Mouse (Mus musculus) retina, postnatal 7 days (tissue): ENCODE results near the gene Samd4b.

Experiments
- DNase-seq: peaks from one replicate; pipeline ENCODE4 v3.0.0-alpha.2; 2012; ENCODE audit warnings: low read depth, low spot score

The Samd4b gene

DNA sequence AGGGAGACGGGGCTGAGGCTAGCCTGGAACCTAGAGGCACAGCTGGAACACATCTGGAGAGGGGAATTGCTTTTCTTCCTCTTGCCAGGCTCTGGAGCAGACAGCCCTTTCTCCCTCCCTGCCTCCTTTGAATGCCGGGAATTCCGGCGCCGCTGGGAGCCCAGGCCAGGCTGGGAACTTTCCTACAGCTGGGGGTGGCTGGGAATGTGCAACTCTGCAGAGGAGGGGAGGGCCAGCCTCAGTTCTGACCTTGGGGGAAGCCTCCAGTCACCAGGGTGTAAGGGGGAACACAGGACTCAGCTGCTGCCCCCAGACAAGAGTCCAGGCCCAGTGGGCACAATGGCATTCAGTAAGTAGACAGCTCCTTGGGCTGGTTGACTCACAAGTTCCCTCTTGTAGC is 241.0 kb downstream of the Samd4b start:
- DNase-seq, result no peak

- no peak for DNase-seq
These were observed 242.7 kb downstream of the Samd4b start for GRCm38 (mm10) chr7:28355221-28355620.

- DNase-seq, result no peak
These were observed 243.3 kb downstream of the Samd4b start for GRCm38 (mm10) chr7:28354596-28354995.

DNA sequence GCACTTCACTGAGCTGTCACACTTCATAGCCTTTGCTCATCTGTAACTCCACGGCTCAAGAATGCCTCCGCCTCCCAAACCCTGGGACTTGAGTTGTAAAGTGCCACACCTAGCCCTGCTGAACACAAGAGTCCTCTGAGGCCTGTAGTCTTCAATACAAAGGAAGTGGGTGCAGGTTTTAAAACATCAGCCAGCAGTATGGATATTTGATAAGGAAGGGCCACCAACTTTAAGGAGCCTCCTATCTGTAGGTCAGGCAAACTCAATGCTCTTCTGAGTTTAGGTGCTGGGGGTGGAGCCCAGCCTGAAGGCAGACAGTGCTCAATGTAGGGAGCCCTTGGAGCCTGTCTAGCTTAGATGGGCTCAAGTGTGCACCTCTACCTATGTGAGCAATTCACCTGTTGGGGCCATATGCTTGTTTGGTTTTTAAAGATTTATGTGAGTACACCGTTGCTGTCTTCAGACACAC is 243.8 kb downstream of the Samd4b start:
- DNase-seq, result no peak

DNA sequence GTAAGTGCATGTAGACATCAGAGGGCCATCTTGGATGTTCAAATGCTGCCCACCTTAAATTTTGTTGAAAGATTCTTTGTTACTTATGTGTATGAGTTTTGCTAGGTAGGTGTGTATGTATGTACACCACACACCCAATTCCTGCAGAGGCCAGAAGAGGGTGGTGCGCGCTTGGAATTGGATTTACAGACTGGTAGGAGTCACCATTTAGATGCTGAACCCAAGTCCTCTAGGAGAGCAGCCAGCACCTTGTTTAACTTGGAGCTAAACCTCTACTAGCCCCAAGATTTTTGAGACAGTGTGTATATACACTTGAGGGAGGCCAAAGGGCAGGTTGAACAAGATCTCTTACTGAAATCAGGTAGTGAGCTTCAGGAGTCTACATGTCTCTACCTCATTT is 244.7 kb downstream of the Samd4b start:
- no peak for DNase-seq

- no peak for DNase-seq
These were observed 246.2 kb downstream of the Samd4b start for GRCm38 (mm10) chr7:28351676-28352191.

DNA sequence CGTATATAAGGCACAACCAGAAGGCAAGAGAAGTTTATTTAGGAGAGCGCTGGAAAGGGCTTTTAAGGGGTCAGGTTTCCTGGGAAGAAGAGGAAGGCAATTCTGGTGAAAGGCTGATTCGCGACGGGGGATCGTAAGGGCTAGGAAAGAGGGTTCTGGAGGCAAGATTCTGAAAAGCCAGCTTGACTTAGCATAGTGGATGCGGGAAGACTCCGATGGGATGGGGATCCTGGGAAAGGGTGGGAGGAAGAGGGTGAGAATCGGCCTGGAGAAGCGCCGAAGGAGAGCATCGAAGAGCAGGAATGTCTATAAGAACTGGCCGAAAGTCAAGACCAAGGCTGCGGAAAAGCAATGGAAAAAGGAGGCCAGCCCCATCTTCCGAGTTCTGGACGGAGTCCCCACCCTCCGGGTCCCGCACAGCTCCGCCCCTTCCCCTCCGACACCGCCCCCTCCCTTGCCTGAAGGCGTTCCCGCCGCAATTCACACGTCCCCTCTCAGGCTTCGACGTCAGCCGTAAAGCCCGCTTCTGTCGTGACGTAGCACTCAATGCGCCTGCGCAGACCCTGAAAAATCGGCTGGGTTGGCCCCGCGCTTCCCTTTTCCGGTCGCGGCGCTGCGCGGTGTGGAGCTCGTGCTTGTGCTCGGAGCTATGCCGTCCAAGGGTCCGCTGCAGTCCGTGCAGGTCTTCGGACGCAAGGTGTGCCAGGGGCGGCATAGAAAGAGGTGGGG is 247.6 kb downstream of the Samd4b start, which contains the start of gene Rps16:
TSS of gene Rps16 (plus strand) at position 498 of the 729 bp plus-strand sequence.
- peak; percentile 97 for DNase-seq
